Comparison of ENCODE assay signal across 25 mouse cellular contexts in the genomic region with DNA sequence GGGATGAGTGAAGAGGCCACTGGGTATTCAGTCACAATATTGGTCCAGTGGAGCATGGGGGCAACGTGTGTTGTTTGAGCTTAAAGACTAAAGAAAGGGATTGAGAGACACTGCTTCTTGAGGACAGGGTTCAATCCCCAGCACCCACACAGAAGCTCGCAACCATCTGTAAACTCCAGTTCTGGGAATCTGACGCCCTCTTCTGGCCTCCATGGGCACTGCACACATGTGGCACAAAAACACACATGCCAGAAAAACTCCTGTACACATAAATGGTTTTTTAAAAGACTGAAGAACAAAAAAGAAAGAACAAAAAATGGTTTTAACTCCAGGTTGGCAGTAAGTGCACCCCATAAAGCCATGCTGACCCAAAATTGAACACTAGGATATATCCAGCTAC.
DNase-seq lines count a peak whose midpoint lies in the region; ATAC-seq and TF ChIP-seq lines count a peak whose summit lies in the region.
"Had no signal": no experiment of that assay in that cellular context is flagged by ENCODE, and none has a peak within 500 bp of the region (broad histone marks: within the 10 kb centered on the region; RNA-seq: fewer than 3 reads in every experiment).

No protein-coding gene starts in this region.

- H3K9ac ChIP-seq in hindbrain, postnatal 0 days (replicated peaks; ENCODE audit: low read length) = no peak overlapping the region
- H3K9ac ChIP-seq in hindbrain, embryonic 11.5 days (ENCODE audit: low read depth, low read length) = no peak overlapping the region
- H3K9ac ChIP-seq in lung, postnatal 0 days (replicated peaks; ENCODE audit: low read depth) = no peak overlapping the region
- H3K9ac ChIP-seq in ES-E14 (ENCODE audit: insufficient read depth, low read depth, low read length, poor library complexity, severe bottlenecking) = no peak overlapping the region
- H3K9ac ChIP-seq: hindbrain, embryonic 15.5 days; intestine, embryonic 15.5 days; limb, embryonic 15.5 days had no signal

- no peaks in the 10 kb centered on the region for H3K9me3 ChIP-seq in hindbrain, postnatal 0 days (ENCODE audit: low read length)
- H3K9me3 ChIP-seq in hindbrain, embryonic 11.5 days (ENCODE audit: control insufficient read depth, low read length) = no peaks in the 10 kb centered on the region
- H3K9me3 ChIP-seq in lung, postnatal 0 days (ENCODE audit: low read length) = no peaks in the 10 kb centered on the region
- no peaks in the 10 kb centered on the region for H3K9me3 ChIP-seq in ES-E14 (ENCODE audit: control insufficient read depth, insufficient read depth, low read depth, low read length)
- H3K9me3 ChIP-seq: hindbrain, embryonic 15.5 days; intestine, embryonic 15.5 days; limb, embryonic 15.5 days had no signal

- no peak overlapping the region for H3K4me2 ChIP-seq in hindbrain, postnatal 0 days (ENCODE audit: low read depth, low read length)
- no peak overlapping the region for H3K4me2 ChIP-seq in hindbrain, embryonic 11.5 days (replicated peaks; ENCODE audit: low read depth, low read length)
- H3K4me2 ChIP-seq in lung, postnatal 0 days (replicated peaks; ENCODE audit: low read depth, low read length) = no peak overlapping the region
- H3K4me2 ChIP-seq: hindbrain, embryonic 15.5 days; intestine, embryonic 15.5 days; limb, embryonic 15.5 days had no signal

- in situ Hi-C loops in ES-E14 (cut with MboI; ENCODE audit: low sequenced_read_pairs in 2 of 2, unreplicated experiment in 2 of 2) = no loop called here

- no peak for TF ChIP-seq EP300 in lung, postnatal 0 days (IDR thresholded peaks at IDR 0.05)

- ATAC-seq in hindbrain, postnatal 0 days = no peak
- ATAC-seq in hindbrain, embryonic 11.5 days (ENCODE audit: low FRiP score) = no peak
- ATAC-seq in lung, postnatal 0 days = no peak
- ATAC-seq: forebrain, embryonic 16.5 days; intestine, embryonic 15.5 days had no signal

- no peaks in the 10 kb centered on the region for H3K27me3 ChIP-seq in hindbrain, postnatal 0 days (ENCODE audit: insufficient read depth, low read length)
- no peaks in the 10 kb centered on the region for H3K27me3 ChIP-seq in hindbrain, embryonic 11.5 days (ENCODE audit: control insufficient read depth, insufficient read depth, low read length)
- no peaks in the 10 kb centered on the region for H3K27me3 ChIP-seq in lung, postnatal 0 days (replicated peaks; ENCODE audit: insufficient read depth, low read length)
- H3K27me3 ChIP-seq: hindbrain, embryonic 15.5 days; intestine, embryonic 15.5 days; limb, embryonic 15.5 days had no signal

- whole genome bisulfite sequencing in hindbrain, postnatal 0 days = 82% methylated on average over 3 of the region's 3 CpGs
- 89% methylated on average over 3 of the region's 3 CpGs for WGBS in hindbrain, embryonic 11.5 days
- WGBS in lung, postnatal 0 days = 80% methylated on average over 3 of the region's 3 CpGs
- WGBS in olfactory bulb, adult 2 months = 82% methylated on average over 3 of the region's 3 CpGs

- no peak for DNase-seq in hindbrain, postnatal 0 days (ENCODE audit: low spot score)
- DNase-seq in hindbrain, embryonic 11.5 days (ENCODE audit: low spot score) = no peak
- DNase-seq in lung, postnatal 0 days (ENCODE audit: low spot score) = no peak
- no peak for DNase-seq in lung, postnatal 36 days
- no peak for DNase-seq in ES-E14 (ENCODE audit: low read depth, low spot score)
- no peak for DNase-seq in gastrocnemius, postnatal 36 days
- DNase-seq in heart, postnatal 10 days = no peak
- DNase-seq: adrenal gland, postnatal 14 days; cerebellum, adult 9-10 months; gastrocnemius, postnatal 25 days; heart, postnatal 4 days; kidney, adult 9 months; kidney, postnatal 25 days; left cerebral cortex, postnatal 4 days; lung, adult 18-20 months; lung, postnatal 4 days; right cerebral cortex, postnatal 14 days; thymus, adult 18-20 months; thymus, postnatal 36 days had no signal

- no peak for TF ChIP-seq POLR2A in olfactory bulb, adult 2 months (IDR thresholded peaks at IDR 0.05; ENCODE audit: insufficient read depth, low read depth, low read length)

- intact Hi-C loops in gastrocnemius, postnatal 36 days (cut with DNase I) = no loop called here
- intact Hi-C loops in heart, postnatal 10 days (cut with DNase I) = no loop called here

- peaks cover 20% of the 10 kb centered on the region; the same call in 1 of the 2 replicates for H3K36me3 ChIP-seq in hindbrain, postnatal 0 days (ENCODE audit: insufficient read depth, low read length)
- peaks cover 23% of the 10 kb centered on the region for H3K36me3 ChIP-seq in hindbrain, embryonic 11.5 days (ENCODE audit: control insufficient read depth, insufficient read depth, low read length)
- H3K36me3 ChIP-seq in lung, postnatal 0 days (ENCODE audit: insufficient read depth, low read length) = no peaks in the 10 kb centered on the region
- no peaks in the 10 kb centered on the region for H3K36me3 ChIP-seq in ES-E14 (ENCODE audit: control insufficient read depth, insufficient read depth, low read length, poor library complexity, severe bottlenecking)
- H3K36me3 ChIP-seq: intestine, embryonic 15.5 days; limb, embryonic 15.5 days had no signal

- H3K27ac ChIP-seq in hindbrain, postnatal 0 days = no peak overlapping the region
- no peak overlapping the region for H3K27ac ChIP-seq in hindbrain, embryonic 11.5 days (ENCODE audit: low read depth, low read length)
- H3K27ac ChIP-seq in lung, postnatal 0 days (ENCODE audit: low read length) = no peak overlapping the region
- H3K27ac ChIP-seq in ES-E14 (ENCODE audit: insufficient read depth, low read depth, low read length, poor library complexity, severe bottlenecking) = no peak overlapping the region
- no peak overlapping the region for H3K27ac ChIP-seq in olfactory bulb, adult 2 months (ENCODE audit: insufficient read depth, low read depth, low read length)
- H3K27ac ChIP-seq: embryonic facial prominence, embryonic 10.5 days; hindbrain, embryonic 15.5 days; intestine, embryonic 15.5 days; limb, embryonic 15.5 days had no signal

- no peak overlapping the region for H3K4me3 ChIP-seq in hindbrain, postnatal 0 days (ENCODE audit: low read length)
- H3K4me3 ChIP-seq in hindbrain, embryonic 11.5 days (ENCODE audit: low read depth, low read length) = no peak overlapping the region
- no peak overlapping the region for H3K4me3 ChIP-seq in lung, postnatal 0 days (ENCODE audit: low read depth, low read length)
- no peak overlapping the region for H3K4me3 ChIP-seq in ES-E14 (ENCODE audit: insufficient read depth in 1 of 2, low read depth in 1 of 2, low read length in 2 of 2, poor library complexity in 1 of 2, severe bottlenecking in 1 of 2)
- no peak overlapping the region for H3K4me3 ChIP-seq in olfactory bulb, adult 2 months (ENCODE audit: insufficient read depth, low read depth, low read length)
- H3K4me3 ChIP-seq: embryonic facial prominence, embryonic 10.5 days; hindbrain, embryonic 15.5 days; intestine, embryonic 15.5 days; limb, embryonic 15.5 days had no signal

- H3K4me1 ChIP-seq in hindbrain, postnatal 0 days (ENCODE audit: insufficient read depth, low read length) = no peaks in the 10 kb centered on the region
- H3K4me1 ChIP-seq in hindbrain, embryonic 11.5 days (replicated peaks; ENCODE audit: control insufficient read depth, insufficient read depth, low read length) = no peaks in the 10 kb centered on the region
- no peaks in the 10 kb centered on the region for H3K4me1 ChIP-seq in lung, postnatal 0 days (ENCODE audit: insufficient read depth, low read depth, low read length)
- H3K4me1 ChIP-seq in ES-E14 (ENCODE audit: control insufficient read depth in 2 of 2, insufficient read depth in 2 of 2, low read length in 2 of 2, poor library complexity in 1 of 2) = no peaks in the 10 kb centered on the region
- peaks cover 11% of the 10 kb centered on the region for H3K4me1 ChIP-seq in olfactory bulb, adult 2 months (ENCODE audit: control insufficient read depth, insufficient read depth, low read length)
- H3K4me1 ChIP-seq: intestine, embryonic 15.5 days; limb, embryonic 15.5 days had no signal

- peak; percentile 24 for TF ChIP-seq CTCF in hindbrain, postnatal 0 days (IDR thresholded peaks at IDR 0.05; ENCODE audit: low read depth)
- 0 out of 2 replicates have a peak, but pooled peaks have one; percentile 10 for TF ChIP-seq CTCF in lung, postnatal 0 days (IDR thresholded peaks at IDR 0.05)
- TF ChIP-seq CTCF in olfactory bulb, adult 2 months (IDR thresholded peaks at IDR 0.05; ENCODE audit: insufficient read depth, low read depth, low read length) = 0 out of 2 replicates have a peak, but pooled peaks have one; percentile 12

TF ChIP-seq in ES-E14, 5 proteins besides CTCF, POLR2A, EP300 and RAD21:
- TF ChIP-seq ZC3H11A (IDR thresholded peaks at IDR 0.05; ENCODE audit: borderline replicate concordance, low read depth, low read length) = peak; percentile 8; the same call in 1 of the 2 replicates
- no peak for TF ChIP-seq MAFK (IDR thresholded peaks at IDR 0.05; ENCODE audit: insufficient read depth, low read depth, low read length)
